Mouse (Mus musculus) limb, embryonic 14.5 days (tissue): ENCODE measurements around the gene Rrbp1. TPM values are rescaled to one million over a fixed set of nuclear protein-coding genes. Genes with fewer than 3 reads are reported as not detected.

Source experiments
- ATAC-seq: fragments of 200-750 bp; cut with Nextera tagmentation; 2 replicates; pipeline ENCODE4 v1.8.0; 2017; ENCODE audit warnings: low read depth, moderate number of reproducible peaks, moderate TSS enrichment; ENCODE audit not compliant: low FRiP score
- DNase-seq: peaks from one replicate; pipeline ENCODE4 v3.0.0-alpha.2; 2015; ENCODE audit warnings: low spot score
- H3K27ac ChIP-seq: fragments of 300-500 bp; sonication (generic); replicated peaks from 2 replicates; pipeline ENCODE4 v1.5.1; 2014; ENCODE audit warnings: low read depth, mild to moderate bottlenecking, low read length, moderate library complexity, mixed read lengths
- H3K27me3 ChIP-seq: fragments of 300-500 bp; sonication (generic); 2 replicates; pipeline ENCODE4 v1.6.1; 2014; ENCODE audit warnings: low read length, mixed read lengths; ENCODE audit not compliant: control insufficient read depth, insufficient read depth
- H3K36me3 ChIP-seq: fragments of 300-500 bp; sonication (generic); 2 replicates; pipeline ENCODE4 v1.6.1; 2014; ENCODE audit warnings: mild to moderate bottlenecking, low read length, moderate library complexity, mixed read lengths; ENCODE audit not compliant: control insufficient read depth, insufficient read depth
- H3K4me1 ChIP-seq: fragments of 300-500 bp; sonication (generic); 2 replicates; pipeline ENCODE4 v1.6.1; 2014; ENCODE audit warnings: antibody characterized with exemption, low read length, mixed read lengths; ENCODE audit not compliant: control insufficient read depth, insufficient read depth
- H3K4me2 ChIP-seq: fragments of 300-500 bp; sonication (generic); replicated peaks from 2 replicates; pipeline ENCODE4 v1.6.1; 2014; ENCODE audit warnings: low read depth, mild to moderate bottlenecking, low read length, moderate library complexity; ENCODE audit not compliant: severe bottlenecking
- H3K4me3 ChIP-seq: fragments of 300-500 bp; sonication (generic); replicated peaks from 2 replicates; pipeline ENCODE4 v1.5.1; 2014; ENCODE audit warnings: low read length
- H3K9ac ChIP-seq: fragments of 300-500 bp; sonication (generic); 2 replicates; pipeline ENCODE4 v1.6.1; 2014; ENCODE audit warnings: mild to moderate bottlenecking, low read depth, low read length, moderate library complexity; ENCODE audit not compliant: severe bottlenecking
- H3K9me3 ChIP-seq: fragments of 300-500 bp; sonication (generic); 2 replicates; pipeline ENCODE4 v1.6.1; 2016; ENCODE audit warnings: low read length; ENCODE audit not compliant: control insufficient read depth
- POLR2A ChIP-seq: fragments of 200-500 bp; IDR thresholded peaks from 2 replicates; pipeline ENCODE4 v1.8.0; 2012; ENCODE audit warnings: inconsistent platforms, mild to moderate bottlenecking, moderate library complexity, borderline replicate concordance; ENCODE audit not compliant: insufficient read depth, insufficient read length; ENCODE audit errors: extremely low read depth
- WGBS: fragments of 180-500 bp; shearing (Covaris S2); extraction: QIAGEN DNeasy Blood & Tissue Kit; methylation state at CpG from one replicate; pipeline ENCODE4 v1.1.7; 2014; 5-methylcytosine and 5-hydroxymethylcytosine counted together
- polyA plus RNA-seq, 2 experiments: library from polyadenylated mRNA; depleted of rRNA in 1 of 2; stranded (reverse) in 1 of 2; unstranded in 1 of 2; fragments of >200 nt; fragmentation: Nextera tagmentation in 1 of 2; extraction: Ambion mirVana in 1 of 2; gene quantifications; 2 replicates each; pipeline versions ENCODE4 v1.2.1 to v1.2.3; 2012 to 2014

Gene Rrbp1
- polyA plus RNA-seq (2012; rRNA removed) (194 and 325 TPM in 2 replicates), polyA plus RNA-seq (2014; fragmentation: Nextera tagmentation; extraction: Ambion mirVana) (185 and 200 TPM in 2 replicates)

DNA sequence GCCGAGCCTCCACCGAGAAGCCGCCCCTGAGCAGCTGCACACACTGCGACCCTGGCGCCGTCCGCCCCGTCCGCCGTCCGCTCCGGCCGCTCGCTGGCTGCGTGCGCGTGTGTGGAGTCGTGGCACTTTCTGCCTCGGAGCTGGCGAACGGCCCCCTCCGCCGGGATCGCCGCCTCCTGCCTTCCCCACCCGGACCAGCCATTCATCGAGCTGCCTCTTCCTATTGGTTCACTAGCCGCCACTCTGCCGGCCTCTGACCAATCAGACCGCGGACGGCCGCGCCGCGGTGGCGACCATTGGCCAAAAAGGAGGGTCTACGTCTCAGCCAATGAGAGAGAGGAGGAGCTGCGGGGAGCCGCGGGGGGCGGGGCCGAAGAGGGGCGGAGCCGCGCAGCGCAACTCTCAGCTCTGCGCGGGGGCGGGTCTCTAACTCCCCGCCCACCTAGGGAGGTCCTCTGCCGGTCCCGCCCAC is at the start of gene Rrbp1:
Gene Rrbp1, minus strand, starts transcription at position 184 of the 472 bp plus-strand sequence.
- Histone ChIP-seq H3K9me3 (no peaks in the 10 kb centered on the region), H3K4me2 (peak within 1 kb of the TSS; percentile 69), H3K4me1 (peaks cover 33% of the 10 kb centered on the region), H3K27me3 (no peaks in the 10 kb centered on the region), H3K36me3 (peaks cover 8% of the 10 kb centered on the region; the same call in 1 of the 2 replicates), H3K9ac (peak within 1 kb of the TSS; percentile 99), H3K27ac (peak within 1 kb of the TSS; percentile 99), H3K4me3 (peak within 1 kb of the TSS; percentile 96)
- WGBS: under 1% methylated on average over 38 of the region's 53 CpGs
- TF ChIP-seq POLR2A: 0 out of 2 replicates have a peak, but pooled peaks have one; percentile 73
- DNase-seq (peak; percentile 97), ATAC-seq (peak; percentile 98)

DNA sequence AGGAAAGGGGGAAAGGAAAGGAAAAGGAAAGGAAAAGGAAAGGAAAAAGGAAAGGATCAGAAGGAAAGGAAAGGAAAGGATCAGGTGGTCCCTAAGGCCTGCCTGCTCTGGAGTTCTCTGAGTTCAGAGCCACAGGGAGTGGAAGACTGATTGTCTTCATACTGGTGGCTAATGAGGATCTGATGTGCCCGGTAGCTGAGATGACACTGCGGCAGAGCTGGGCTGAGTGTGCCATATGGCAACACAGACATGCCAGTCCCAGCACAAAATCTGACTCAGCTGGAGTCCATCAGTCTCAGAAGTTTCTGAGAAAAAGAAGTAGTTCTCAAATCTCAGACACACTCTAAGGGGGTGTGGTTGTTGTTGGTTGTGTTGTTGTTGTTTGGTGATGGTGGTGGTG is 46.7 kb upstream of the Rrbp1 start:
- ATAC-seq (no peak), DNase-seq (no peak)
- H3K9me3 ChIP-seq: no peaks in the 10 kb centered on the region
- H3K4me3 ChIP-seq: no peak overlapping the region
- WGBS: 77% methylated on average over 2 of the region's 2 CpGs
- no peaks in the 10 kb centered on the region for H3K36me3 ChIP-seq
- no peaks in the 10 kb centered on the region for H3K4me1 ChIP-seq
- TF ChIP-seq POLR2A: no peak
- no peak overlapping the region for H3K9ac ChIP-seq
- H3K4me2 ChIP-seq: no peak overlapping the region
- no peak overlapping the region for H3K27ac ChIP-seq
- no peaks in the 10 kb centered on the region for H3K27me3 ChIP-seq

DNA sequence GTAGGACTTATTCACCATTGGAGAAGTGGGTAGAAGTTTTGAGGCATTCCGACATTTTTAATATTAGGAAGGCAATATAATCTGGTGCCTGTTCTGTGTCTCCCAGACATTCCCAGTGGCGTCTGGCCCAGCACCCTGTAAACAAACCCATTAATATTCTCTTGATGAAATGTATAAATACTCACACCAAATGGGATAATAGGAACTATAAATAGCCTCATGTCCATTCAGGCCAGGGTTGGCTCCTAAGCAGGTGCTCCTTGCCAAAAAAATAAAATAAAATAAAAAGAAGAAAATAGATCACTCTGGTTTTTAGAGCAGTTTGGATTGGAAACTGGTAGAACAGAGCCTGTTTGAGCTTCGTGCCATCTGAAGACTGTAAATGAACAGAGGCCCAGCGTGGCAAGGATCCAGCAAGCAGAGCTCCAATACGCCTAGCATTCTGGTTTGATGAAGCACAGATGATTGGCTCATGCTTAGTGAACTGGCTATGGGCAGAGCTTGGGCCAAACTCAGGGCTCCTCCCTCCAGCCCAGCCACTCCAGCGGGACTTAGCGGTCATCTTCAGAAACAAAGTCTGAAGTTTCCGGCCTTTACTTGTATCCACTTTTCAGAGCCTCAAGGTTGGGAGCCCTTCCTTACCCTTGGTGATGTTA is 41.5 kb upstream of the Rrbp1 start:
- Histone ChIP-seq H3K9me3 (no peaks in the 10 kb centered on the region), H3K9ac (no peak overlapping the region), H3K4me2 (no peak overlapping the region), H3K4me1 (no peaks in the 10 kb centered on the region), H3K27ac (no peak overlapping the region), H3K4me3 (no peak overlapping the region), H3K27me3 (no peaks in the 10 kb centered on the region), H3K36me3 (no peaks in the 10 kb centered on the region)
- DNase-seq (peak; percentile 31), ATAC-seq (no peak)
- WGBS: 76% methylated on average over 8 of the region's 8 CpGs
- TF ChIP-seq POLR2A: no peak

DNA sequence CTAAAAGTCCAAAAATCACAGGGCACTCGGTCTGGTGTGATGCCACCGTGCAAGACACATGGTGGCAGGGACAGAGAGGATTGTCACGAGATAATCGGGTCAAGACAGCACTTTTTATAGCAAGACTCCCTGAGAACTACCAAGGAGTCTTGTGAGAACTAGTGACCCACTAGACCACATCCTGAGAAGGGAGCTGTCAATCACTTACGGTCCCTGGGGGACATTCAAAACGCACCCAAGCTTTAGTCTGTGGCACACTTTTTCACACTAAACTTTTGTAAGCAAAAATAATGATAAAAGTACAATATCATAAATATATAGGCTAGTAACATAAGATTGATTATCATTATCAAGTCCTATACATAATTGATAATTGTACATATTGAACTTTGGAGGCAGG is 39.8 kb upstream of the Rrbp1 start:
- Histone ChIP-seq H3K4me1 (no peaks in the 10 kb centered on the region), H3K27me3 (no peaks in the 10 kb centered on the region)

DNA sequence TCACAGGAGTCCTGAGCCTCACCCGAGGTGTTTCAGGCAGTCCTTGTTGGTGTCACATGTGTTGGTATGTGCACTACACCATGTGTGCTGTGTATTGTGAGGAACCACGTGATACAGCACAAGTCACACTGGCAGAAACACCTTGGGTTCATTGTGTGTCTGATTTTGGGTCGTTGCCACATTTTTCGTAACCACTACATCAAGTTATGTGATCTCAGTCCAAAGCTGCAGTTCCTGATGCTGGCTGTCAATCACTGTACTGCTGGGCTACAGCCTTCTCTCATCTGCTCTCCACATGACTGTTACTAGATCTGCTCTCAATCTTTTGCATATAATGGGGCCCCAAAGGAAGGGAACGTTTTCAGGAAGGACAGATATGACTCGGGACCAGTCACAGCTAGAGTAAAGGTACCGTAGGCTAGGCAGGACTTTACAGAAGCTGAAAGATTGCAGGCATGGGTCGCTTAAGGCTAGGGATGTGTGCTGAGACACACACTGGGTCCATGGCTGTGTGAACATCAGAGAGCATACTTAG is 39.1 kb upstream of the Rrbp1 start:
- no peak overlapping the region for H3K4me3 ChIP-seq
- H3K27me3 ChIP-seq: no peaks in the 10 kb centered on the region
- no peaks in the 10 kb centered on the region for H3K9me3 ChIP-seq
- 64% methylated on average over 8 of the region's 8 CpGs for WGBS
- peak; percentile 50 for DNase-seq
- H3K27ac ChIP-seq: no peak overlapping the region
- H3K9ac ChIP-seq: no peak overlapping the region
- no peak for TF ChIP-seq POLR2A
- no peak overlapping the region for H3K4me2 ChIP-seq
- H3K36me3 ChIP-seq: no peaks in the 10 kb centered on the region
- no peak for ATAC-seq
- H3K4me1 ChIP-seq: no peaks in the 10 kb centered on the region

More for the DNA sequence above, 39.8 kb upstream of the Rrbp1 start:
- H3K9ac ChIP-seq: no peak overlapping the region
- H3K4me3 ChIP-seq: no peak overlapping the region
- DNase-seq (no peak), ATAC-seq (no peak)
- TF ChIP-seq POLR2A: no peak
- 87% methylated on average over 6 of the region's 6 CpGs for WGBS
- no peaks in the 10 kb centered on the region for H3K9me3 ChIP-seq
- no peak overlapping the region for H3K4me2 ChIP-seq
- H3K27ac ChIP-seq: no peak overlapping the region
- H3K36me3 ChIP-seq: no peaks in the 10 kb centered on the region
